Mouse (Mus musculus) layer of hippocampus, adult 8-10 months (tissue): ENCODE measurements around the gene Camk2n2. TPM values are rescaled to one million over a fixed set of nuclear protein-coding genes. Genes with fewer than 3 reads are reported as not detected.

Experiments
- DNase-seq, 2 experiments: peaks; one replicate each; pipeline ENCODE4 v3.0.0; 2022; ENCODE audit warnings: low spot score in 2 of 2
- microRNA-seq, 2 experiments: library from miRNA; unstranded; fragments of <30 nt; microRNA quantifications; one replicate each; pipeline ENCODE4 v1.2.0; 2022
- total RNA-seq, 4 experiments: library from RNA; stranded (reverse); gene quantifications; 2 replicates each; pipeline ENCODE4 v1.2.4; 2022

The Camk2n2 gene
- total RNA-seq, 4 experiments from 2014 or later: 84.3 to 94.8 (median 91.1) TPM

GRCm38 (mm10) chr16:20611357-20612227, 9.5 kb downstream of the Camk2n2 start, which contains the start of the genes Eef1akmt4, Gm49333 and Alg3:
TSS of gene Eef1akmt4 (plus strand) at chr16:20611593.
TSS of gene Gm49333 (plus strand) at chr16:20611610.
TSS of gene Alg3 (minus strand) at chr16:20611735.
- DNase-seq: peak; percentile 64 to 70

GRCm38 (mm10) chr16:20610501-20611356, 10.4 kb downstream of the Camk2n2 start:
- peak in 1 of 2 experiments; percentile 79 for DNase-seq

GRCm38 (mm10) chr16:20604705-20605104, 16.4 kb downstream of the Camk2n2 start:
- no peak for DNase-seq

GRCm38 (mm10) chr16:20600511-20600910, 20.6 kb downstream of the Camk2n2 start:
- DNase-seq: no peak

- DNase-seq: no peak
Measured at GRCm38 (mm10) chr16:20596687-20597441, 24.2 kb downstream of the Camk2n2 start.

- DNase-seq: no peak
Measured at GRCm38 (mm10) chr16:20595737-20596136, 25.4 kb downstream of the Camk2n2 start.

GRCm38 (mm10) chr16:20595060-20595673, 25.9 kb downstream of the Camk2n2 start:
- no peak for DNase-seq

- no peak for DNase-seq
Measured at GRCm38 (mm10) chr16:20591076-20591705, 29.9 kb downstream of the Camk2n2 start.

GRCm38 (mm10) chr16:20590680-20591038, 30.4 kb downstream of the Camk2n2 start:
- DNase-seq: no peak

- peak in 1 of 2 experiments; percentile 34 for DNase-seq
Measured at GRCm38 (mm10) chr16:20589939-20590679, 31.0 kb downstream of the Camk2n2 start.

- no peak for DNase-seq
Measured at GRCm38 (mm10) chr16:20589366-20589938, 31.6 kb downstream of the Camk2n2 start, which contains the start of gene Vwa5b2. TSS of gene Vwa5b2 (plus strand) at chr16:20589471.

Small RNA genes within 50 kb of the gene (microRNA-seq; reads per million reads assigned to microRNA genes)
- gene Mir1224: 332 to 352 reads per million in 2 experiments

Other genes with a start within 250 kb of the Camk2n2 start
- gene Abcc5, start 194.9 kb downstream of the Camk2n2 start, total RNA-seq: 100 to 1,000 TPM; 202 to 301 (median 225) TPM
- 10 to 100 TPM; 48.2 to 57.6 (median 55.7) TPM for gene Eif2b5, start 122.5 kb downstream of the Camk2n2 start, total RNA-seq
- gene Dvl3, start 104.3 kb downstream of the Camk2n2 start, total RNA-seq: 10 to 100 TPM; 50.2 to 61.7 (median 53.6) TPM
- gene Ap2m1, start 85.8 kb downstream of the Camk2n2 start, total RNA-seq: 100 to 1,000 TPM; 669 to 728 (median 710) TPM
- 100 to 1,000 TPM in 2 of 4 experiments, 10 to 100 TPM in 2; 90.6 to 109 (median 98.4) TPM for gene Abcf3, start 72.7 kb downstream of the Camk2n2 start, total RNA-seq
- 10 to 100 TPM; 35.1 to 40.2 (median 37.2) TPM for gene Vwa5b2, start 31.8 kb downstream of the Camk2n2 start, total RNA-seq
- gene Eef1akmt4, start 9.7 kb downstream of the Camk2n2 start, total RNA-seq: 1 to 10 TPM; 2.1 to 3.3 (median 2.8) TPM
- gene Gm49333, start 9.7 kb downstream of the Camk2n2 start, total RNA-seq: not detected
- gene Alg3, start 9.6 kb downstream of the Camk2n2 start, total RNA-seq: 10 to 100 TPM; 10.9 to 15.6 (median 11.9) TPM
- 10 to 100 TPM; 31.2 to 43.5 (median 34.1) TPM for gene Ece2, start 8.5 kb upstream of the Camk2n2 start, total RNA-seq
- gene Psmd2, start 30.4 kb upstream of the Camk2n2 start, total RNA-seq: 100 to 1,000 TPM; 222 to 231 (median 228) TPM
- 100 to 1,000 TPM; 273 to 282 (median 281) TPM for gene Eif4g1, start 47.0 kb upstream of the Camk2n2 start, total RNA-seq
- gene Fam131a, start 72.0 kb upstream of the Camk2n2 start, total RNA-seq: 100 to 1,000 TPM; 395 to 431 (median 412) TPM
- gene Polr2h, start 96.4 kb upstream of the Camk2n2 start, total RNA-seq: 10 to 100 TPM; 18.6 to 29.3 (median 22.7) TPM
- 100 to 1,000 TPM in 1 of 4 experiments, 10 to 100 TPM in 3; 83.1 to 103 (median 87.5) TPM for gene Clcn2, start 96.5 kb upstream of the Camk2n2 start, total RNA-seq
- gene Chrd, start 111.8 kb upstream of the Camk2n2 start, total RNA-seq: 100 to 1,000 TPM in 2 of 4 experiments, 10 to 100 TPM in 2; 77.0 to 106 (median 95.3) TPM
- 10 to 100 TPM in 3 of 4 experiments, 1 to 10 TPM in 1; 9.9 to 15.1 (median 13.2) TPM for gene Thpo, start 113.2 kb upstream of the Camk2n2 start, total RNA-seq